Mouse (Mus musculus) midbrain, postnatal 0 days (tissue): ENCODE data around the gene Zfp655. TPM values are rescaled to one million over a fixed set of nuclear protein-coding genes. Genes with fewer than 3 reads are reported as not detected.

Experiments used
- ATAC-seq: fragments of 200-750 bp; cut with Nextera tagmentation; 2 replicates; pipeline ENCODE4 v1.8.0; 2017; ENCODE audit warnings: moderate number of reproducible peaks, mild to moderate bottlenecking, moderate TSS enrichment, moderate library complexity; ENCODE audit not compliant: low FRiP score
- DNase-seq: peaks from one replicate; pipeline ENCODE4 v3.0.0-alpha.2; 2015; ENCODE audit warnings: low spot score
- H3K27ac ChIP-seq: fragments of 300-500 bp; sonication (generic); 2 replicates; pipeline ENCODE4 v1.5.1; 2014; ENCODE audit warnings: low read depth, mild to moderate bottlenecking, low read length, mixed read lengths
- H3K27me3 ChIP-seq: fragments of 300-500 bp; sonication (generic); 2 replicates; pipeline ENCODE4 v1.6.1; 2014; ENCODE audit warnings: low read length, control low read depth, mixed read lengths; ENCODE audit not compliant: insufficient read depth
- H3K36me3 ChIP-seq: fragments of 300-500 bp; sonication (generic); 2 replicates; pipeline ENCODE4 v1.6.1; 2014; ENCODE audit warnings: low read length, control low read depth, mixed read lengths; ENCODE audit not compliant: insufficient read depth
- H3K4me1 ChIP-seq: fragments of 300-500 bp; sonication (generic); 2 replicates; pipeline ENCODE4 v1.6.1; 2014; ENCODE audit warnings: mild to moderate bottlenecking, control low read depth, antibody characterized with exemption, low read length, mixed read lengths; ENCODE audit not compliant: insufficient read depth
- H3K4me2 ChIP-seq: fragments of 300-500 bp; sonication (generic); 2 replicates; pipeline ENCODE4 v1.6.1; 2014; ENCODE audit warnings: low read depth, mild to moderate bottlenecking, low read length, mixed read lengths; ENCODE audit not compliant: poor library complexity, severe bottlenecking
- H3K4me3 ChIP-seq: fragments of 300-500 bp; sonication (generic); 2 replicates; pipeline ENCODE4 v1.5.1; 2014; ENCODE audit warnings: low read depth, mild to moderate bottlenecking, low read length, moderate library complexity
- H3K9ac ChIP-seq: fragments of 300-500 bp; sonication (generic); replicated peaks from 2 replicates; pipeline ENCODE4 v1.6.1; 2014; ENCODE audit warnings: mild to moderate bottlenecking, low read length, moderate library complexity, mixed read lengths; ENCODE audit not compliant: poor library complexity, severe bottlenecking
- H3K9me3 ChIP-seq: fragments of 300-500 bp; sonication (generic); 2 replicates; pipeline ENCODE4 v1.6.1; 2016; ENCODE audit warnings: low read length, control low read depth
- CTCF ChIP-seq: IDR thresholded peaks from 2 replicates; pipeline ENCODE4 v1.5.1; 2016; ENCODE audit warnings: antibody characterized with exemption, mild to moderate bottlenecking
- WGBS: fragments of 180-500 bp; shearing (Covaris S2); extraction: QIAGEN DNeasy Blood & Tissue Kit; methylation state at CpG from one replicate; pipeline ENCODE4 v1.1.7; 2014; 5-methylcytosine and 5-hydroxymethylcytosine counted together
- polyA plus RNA-seq: library from polyadenylated mRNA; unstranded; fragments of >200 nt; fragmentation: Nextera tagmentation; extraction: Ambion mirVana; gene quantifications from 2 replicates; pipeline ENCODE4 v1.2.1, GENCODE M21; 2015
- total RNA-seq: library from RNA; depleted of rRNA; stranded (reverse); fragments of >200 nt; gene quantifications from 2 replicates; pipeline ENCODE4 v1.2.3, GENCODE M21; 2014; rRNA removed

Zfp655 gene
- total and polyA plus RNA-seq, 2 experiments from 2014 or later = 24.0 to 25.6 TPM

DNA sequence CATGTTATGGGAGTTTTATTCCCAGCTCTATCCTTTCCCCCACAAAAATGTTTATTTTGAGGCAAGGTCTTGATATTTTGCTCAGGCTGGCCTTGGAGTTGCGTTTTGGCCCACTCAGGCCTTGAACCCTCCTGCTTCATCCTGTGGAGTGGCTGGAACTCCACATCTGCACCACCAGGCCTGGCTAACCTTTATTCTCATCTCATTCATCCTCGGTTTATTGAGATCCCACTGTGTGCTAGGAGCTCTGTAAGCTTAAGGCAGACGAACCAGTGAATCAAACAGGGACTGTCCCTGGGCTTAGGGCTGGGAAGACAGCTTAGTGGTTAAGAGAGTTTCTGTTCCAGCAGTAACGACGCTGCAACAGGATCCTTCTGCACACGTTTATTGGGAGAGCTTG is 60.9 kb downstream of the Zfp655 start:
- H3K9me3 ChIP-seq = no peaks in the 10 kb centered on the region
- peaks cover 35% of the 10 kb centered on the region for H3K36me3 ChIP-seq
- ATAC-seq = no peak
- 94% methylated on average over 6 of the region's 6 CpGs for WGBS
- H3K4me1 ChIP-seq = no peaks in the 10 kb centered on the region
- no peak overlapping the region for H3K9ac ChIP-seq
- no peak overlapping the region for H3K27ac ChIP-seq
- no peaks in the 10 kb centered on the region for H3K27me3 ChIP-seq
- H3K4me2 ChIP-seq = no peak overlapping the region
- H3K4me3 ChIP-seq = no peak overlapping the region
- no peak for DNase-seq
- TF ChIP-seq CTCF = no peak

Other genes with a start within 250 kb of the Zfp655 start
- gene Gm4871, start 199.0 kb upstream of the Zfp655 start, total RNA-seq = not detected in 2 replicates
- gene Gm4871, start 199.0 kb upstream of the Zfp655 start, polyA plus RNA-seq = not detected in 2 replicates
- gene 1700018F24Rik, start 188.7 kb upstream of the Zfp655 start, total RNA-seq = not detected in 2 replicates
- gene 1700018F24Rik, start 188.7 kb upstream of the Zfp655 start, polyA plus RNA-seq = not detected in 2 replicates
- 148 and 151 TPM in 2 replicates for gene Arpc1a, start 147.9 kb upstream of the Zfp655 start, total RNA-seq
- 238 and 244 TPM in 2 replicates for gene Arpc1a, start 147.9 kb upstream of the Zfp655 start, polyA plus RNA-seq
- not detected in 2 replicates for gene Kpna7, start 147.7 kb upstream of the Zfp655 start, total RNA-seq
- not detected in 2 replicates for gene Kpna7, start 147.7 kb upstream of the Zfp655 start, polyA plus RNA-seq
- gene Arpc1b, start 117.5 kb upstream of the Zfp655 start, total RNA-seq = 32.4 TPM in 2 replicates
- 53.7 and 56.0 TPM in 2 replicates for gene Arpc1b, start 117.5 kb upstream of the Zfp655 start, polyA plus RNA-seq
- gene Pdap1, start 91.5 kb upstream of the Zfp655 start, total RNA-seq = 47.7 TPM in 2 replicates
- 120 and 141 TPM in 2 replicates for gene Pdap1, start 91.5 kb upstream of the Zfp655 start, polyA plus RNA-seq
- 80.7 and 98.1 TPM in 2 replicates for gene Bud31, start 91.4 kb upstream of the Zfp655 start, total RNA-seq
- gene Bud31, start 91.4 kb upstream of the Zfp655 start, polyA plus RNA-seq = 151 and 158 TPM in 2 replicates
- 27.9 and 28.5 TPM in 2 replicates for gene Ptcd1, start 64.6 kb upstream of the Zfp655 start, total RNA-seq
- 20.3 and 20.6 TPM in 2 replicates for gene Ptcd1, start 64.6 kb upstream of the Zfp655 start, polyA plus RNA-seq
- gene Cpsf4, start 64.5 kb upstream of the Zfp655 start, total RNA-seq = 44.4 and 47.3 TPM in 2 replicates
- 40.1 and 40.7 TPM in 2 replicates for gene Cpsf4, start 64.5 kb upstream of the Zfp655 start, polyA plus RNA-seq
- gene Atp5j2, start 39.7 kb upstream of the Zfp655 start, total RNA-seq = 123 and 139 TPM in 2 replicates
- 634 and 667 TPM in 2 replicates for gene Atp5j2, start 39.7 kb upstream of the Zfp655 start, polyA plus RNA-seq
- 6.6 and 11.1 TPM in 2 replicates for gene Zkscan14, start 29.8 kb upstream of the Zfp655 start, total RNA-seq
- gene Zkscan14, start 29.8 kb upstream of the Zfp655 start, polyA plus RNA-seq = 9.9 and 11.1 TPM in 2 replicates
- gene Zkscan5, start 27.2 kb upstream of the Zfp655 start, total RNA-seq = 17.7 and 19.4 TPM in 2 replicates
- 12.8 and 13.3 TPM in 2 replicates for gene Zkscan5, start 27.2 kb upstream of the Zfp655 start, polyA plus RNA-seq
- 18.5 and 24.6 TPM in 2 replicates for gene Zscan25, start 48.8 kb downstream of the Zfp655 start, total RNA-seq
- 0.83 and 0.93 TPM in 2 replicates for gene Zscan25, start 48.8 kb downstream of the Zfp655 start, polyA plus RNA-seq
- gene Cyp3a57, start 113.6 kb downstream of the Zfp655 start, total RNA-seq = not detected in 2 replicates
- not detected in 2 replicates for gene Cyp3a57, start 113.6 kb downstream of the Zfp655 start, polyA plus RNA-seq
- not detected in 2 replicates for gene Cyp3a16, start 238.0 kb downstream of the Zfp655 start, total RNA-seq
- not detected in 2 replicates for gene Cyp3a16, start 238.0 kb downstream of the Zfp655 start, polyA plus RNA-seq